Mouse (Mus musculus): ENCODE results near the gene Rhbdl3.

- TF ChIP-seq ZC3H11A (IDR thresholded peaks at IDR 0.05; ENCODE audit: borderline replicate concordance, low read depth, low read length) (no peak), CHD2 (IDR thresholded peaks at IDR 0.05; ENCODE audit: low read depth, low read length) (no peak), ZNF384 (IDR thresholded peaks at IDR 0.05; ENCODE audit: low read depth, low read length) (no peak)
Measured at GRCm38 (mm10) chr11:80300551-80301315, at the start of gene Rhbdl3.
